Mouse (Mus musculus) forebrain, embryonic 14.5 days (tissue): ENCODE results near the gene Gm4756. TPM values are rescaled to one million over a fixed set of nuclear protein-coding genes. Genes with fewer than 3 reads are reported as not detected.

Experiments used
- ATAC-seq: fragments of 200-750 bp; cut with Nextera tagmentation; 2 replicates; pipeline ENCODE4 v1.8.0; 2017; ENCODE audit warnings: mild to moderate bottlenecking, moderate library complexity
- DNase-seq: peaks from one replicate; pipeline ENCODE4 v3.0.0-alpha.2; 2015; ENCODE audit warnings: low spot score
- H3K27ac ChIP-seq: fragments of 300-500 bp; sonication (generic); 2 replicates; pipeline ENCODE4 v1.5.1; 2014; ENCODE audit warnings: low read depth, mild to moderate bottlenecking, control low read depth, low read length, moderate library complexity
- H3K27me3 ChIP-seq: fragments of 300-500 bp; sonication (generic); replicated peaks from 2 replicates; pipeline ENCODE4 v1.6.1; 2014; ENCODE audit warnings: low read length, control low read depth, mixed read lengths; ENCODE audit not compliant: control insufficient read depth, insufficient read depth
- H3K36me3 ChIP-seq: fragments of 300-500 bp; sonication (generic); 2 replicates; pipeline ENCODE4 v1.6.1; 2014; ENCODE audit warnings: low read length, control low read depth; ENCODE audit not compliant: control insufficient read depth, insufficient read depth
- H3K4me1 ChIP-seq: fragments of 300-500 bp; sonication (generic); 2 replicates; pipeline ENCODE4 v1.6.1; 2014; ENCODE audit warnings: antibody characterized with exemption, low read length, control low read depth; ENCODE audit not compliant: control insufficient read depth, insufficient read depth
- H3K4me2 ChIP-seq: fragments of 300-500 bp; sonication (generic); 2 replicates; pipeline ENCODE4 v1.6.1; 2014; ENCODE audit warnings: mild to moderate bottlenecking, control low read depth, low read length
- H3K4me3 ChIP-seq: fragments of 300-500 bp; sonication (generic); 2 replicates; pipeline ENCODE4 v1.5.1; 2014; ENCODE audit warnings: low read depth, low read length, control low read depth
- H3K9ac ChIP-seq: fragments of 300-500 bp; sonication (generic); 2 replicates; pipeline ENCODE4 v1.6.1; 2014; ENCODE audit warnings: mild to moderate bottlenecking, low read length, control low read depth, moderate library complexity
- H3K9me3 ChIP-seq: fragments of 300-500 bp; sonication (generic); replicated peaks from 2 replicates; pipeline ENCODE4 v1.6.1; 2016; ENCODE audit warnings: low read length, control low read depth, mixed read lengths; ENCODE audit not compliant: control insufficient read depth
- WGBS: fragments of 180-500 bp; shearing (Covaris S2); extraction: QIAGEN DNeasy Blood & Tissue Kit; methylation state at CpG from one replicate; pipeline ENCODE4 v1.1.7; 2014; 5-methylcytosine and 5-hydroxymethylcytosine counted together
- polyA plus RNA-seq: library from polyadenylated mRNA; unstranded; fragments of >200 nt; fragmentation: Nextera tagmentation; extraction: Ambion mirVana; gene quantifications from 2 replicates; pipeline ENCODE4 v1.2.1, GENCODE M21; 2014

Gm4756 gene
- polyA plus RNA-seq, 1 experiment from 2014 or later: not detected

DNA sequence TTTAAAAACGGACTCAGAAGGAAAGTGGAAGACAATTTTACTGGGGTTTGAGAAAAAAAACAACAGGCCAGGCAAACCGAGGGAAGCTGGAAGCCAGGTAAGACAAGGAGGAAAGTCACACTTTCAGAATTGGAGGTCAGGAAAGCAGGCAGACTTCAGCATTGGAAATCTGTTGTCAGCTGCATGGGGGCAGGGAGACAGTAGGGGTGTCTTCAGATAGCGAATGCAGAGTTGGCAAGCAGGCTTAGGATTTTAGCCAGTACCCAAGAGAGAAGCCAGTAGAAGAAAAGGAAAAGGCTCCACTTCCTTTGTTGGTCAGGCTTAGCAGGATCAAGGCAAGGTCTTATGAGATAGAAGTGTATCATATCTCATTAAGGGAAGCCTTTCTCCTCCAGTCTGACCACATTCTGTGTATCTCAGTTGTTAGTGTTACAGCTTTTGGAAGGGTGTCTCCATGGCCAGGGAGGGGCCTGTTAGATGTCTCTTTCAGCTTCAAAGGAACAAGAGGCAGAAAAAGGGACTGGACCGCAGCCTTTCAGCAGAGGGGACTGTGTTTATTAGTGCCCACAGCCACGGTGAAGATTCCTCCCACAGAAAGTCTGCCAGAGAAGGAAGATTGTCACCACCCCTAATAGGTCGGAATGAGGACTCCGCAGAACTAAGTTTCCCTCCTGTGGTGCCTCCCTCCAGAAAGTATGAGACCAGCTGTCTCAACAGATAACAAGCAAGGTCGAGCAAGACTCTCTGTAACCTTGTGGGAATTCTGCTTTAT is 33.2 kb upstream of the Gm4756 start:
- no peaks in the 10 kb centered on the region for H3K4me1 ChIP-seq
- H3K27me3 ChIP-seq: no peaks in the 10 kb centered on the region
- H3K4me3 ChIP-seq: no peak overlapping the region
- WGBS: 60% methylated on average over 8 of the region's 8 CpGs
- DNase-seq (no peak), ATAC-seq (no peak)
- no peak overlapping the region for H3K4me2 ChIP-seq
- H3K9ac ChIP-seq: no peak overlapping the region
- H3K27ac ChIP-seq: no peak overlapping the region
- H3K36me3 ChIP-seq: no peaks in the 10 kb centered on the region
- no peaks in the 10 kb centered on the region for H3K9me3 ChIP-seq

DNA sequence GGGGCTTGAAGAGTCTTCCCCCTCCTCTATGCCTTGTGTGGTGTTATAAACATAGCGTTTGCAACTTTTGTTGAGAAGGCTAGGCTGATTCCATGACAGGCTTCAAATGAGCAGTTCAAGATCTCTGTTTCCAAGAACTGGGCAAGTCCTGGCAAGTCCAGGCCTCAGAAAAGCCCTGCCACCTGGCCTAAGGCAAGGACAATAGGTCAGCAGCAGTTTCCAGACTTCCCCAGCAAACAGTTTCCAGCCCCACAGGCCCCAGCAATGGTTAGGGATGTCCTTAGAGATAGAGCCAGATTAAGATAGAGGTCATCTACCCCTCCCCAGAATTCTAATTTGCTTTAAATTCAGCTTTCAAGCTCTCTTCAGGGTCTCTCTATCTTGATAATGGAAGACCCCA is 32.5 kb upstream of the Gm4756 start:
- no peaks in the 10 kb centered on the region for H3K9me3 ChIP-seq
- no peak overlapping the region for H3K4me2 ChIP-seq
- H3K9ac ChIP-seq: no peak overlapping the region
- DNase-seq (no peak), ATAC-seq (no peak)
- WGBS: 95% methylated on average over 1 of the region's 1 CpGs
- no peaks in the 10 kb centered on the region for H3K27me3 ChIP-seq
- H3K4me1 ChIP-seq: no peaks in the 10 kb centered on the region
- H3K36me3 ChIP-seq: no peaks in the 10 kb centered on the region
- no peak overlapping the region for H3K27ac ChIP-seq
- H3K4me3 ChIP-seq: no peak overlapping the region

- Histone ChIP-seq H3K4me3 (no peak overlapping the region), H3K9me3 (no peaks in the 10 kb centered on the region), H3K36me3 (no peaks in the 10 kb centered on the region), H3K27ac (no peak overlapping the region), H3K4me1 (no peaks in the 10 kb centered on the region), H3K9ac (no peak overlapping the region), H3K27me3 (no peaks in the 10 kb centered on the region), H3K4me2 (no peak overlapping the region)
- 82% methylated on average over 3 of the region's 3 CpGs for WGBS
- DNase-seq (no peak), ATAC-seq (no peak)
Measured at GRCm38 (mm10) chr12:72679635-72680034, 30.2 kb upstream of the Gm4756 start.

DNA sequence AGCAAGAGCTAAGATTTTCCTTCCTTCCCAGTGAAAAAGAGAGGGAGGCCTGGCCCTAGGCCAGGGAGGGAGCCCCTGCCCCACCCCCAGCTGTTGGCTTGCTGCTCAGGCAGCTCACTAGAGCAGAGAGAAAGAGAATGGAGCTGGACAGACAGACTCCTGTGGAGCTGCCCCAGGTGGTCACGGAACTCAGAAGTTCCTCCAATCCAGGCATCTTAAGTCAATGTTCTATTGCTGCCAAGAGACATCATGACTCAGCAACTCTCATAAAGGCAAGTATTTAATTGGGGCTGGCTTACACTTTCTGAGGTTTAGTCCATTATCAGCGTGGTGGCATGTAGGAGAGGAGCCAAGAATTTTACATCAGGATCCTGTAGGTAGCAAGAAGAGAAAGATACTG is 25.4 kb upstream of the Gm4756 start:
- no peaks in the 10 kb centered on the region for H3K9me3 ChIP-seq
- H3K9ac ChIP-seq: no peak overlapping the region
- WGBS: 43% methylated on average over 2 of the region's 2 CpGs
- no peak for ATAC-seq
- no peak for DNase-seq
- H3K4me1 ChIP-seq: no peaks in the 10 kb centered on the region
- H3K36me3 ChIP-seq: no peaks in the 10 kb centered on the region
- no peak overlapping the region for H3K27ac ChIP-seq
- H3K4me2 ChIP-seq: no peak overlapping the region
- no peak overlapping the region for H3K4me3 ChIP-seq
- no peaks in the 10 kb centered on the region for H3K27me3 ChIP-seq

DNA sequence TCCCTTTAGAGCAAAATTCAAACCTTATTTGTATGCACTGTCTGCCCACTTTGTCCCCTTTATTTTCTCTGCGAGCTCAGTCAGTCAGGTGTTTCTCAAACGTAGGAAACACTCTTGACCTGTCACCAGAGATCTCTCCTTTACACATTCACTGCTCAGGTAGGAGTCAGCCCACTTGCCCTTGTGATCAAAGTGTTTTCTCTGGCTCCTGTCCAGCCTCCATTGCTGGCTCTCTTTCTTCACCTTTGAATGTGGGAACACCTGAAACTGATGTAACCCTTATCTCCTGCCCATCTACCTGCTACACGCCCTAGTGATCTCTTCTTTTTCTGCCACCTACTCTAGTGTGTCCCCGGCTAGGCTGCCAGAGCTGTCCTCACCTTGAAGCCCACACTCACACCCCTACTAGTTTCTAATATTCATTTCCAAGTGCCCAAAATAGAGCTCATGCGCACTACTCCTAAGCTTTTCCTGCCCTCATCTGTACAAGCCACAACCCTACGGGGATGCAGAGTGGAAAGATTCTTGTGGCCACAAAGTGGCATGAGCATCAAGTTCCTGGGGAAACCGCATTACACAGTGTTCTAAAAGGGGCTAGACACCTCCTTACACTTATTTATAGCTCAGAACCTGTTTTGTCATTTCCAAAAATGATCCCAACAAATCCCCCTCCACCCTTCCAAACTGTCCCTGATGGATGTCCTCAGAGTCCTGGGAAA is 24.8 kb upstream of the Gm4756 start:
- ATAC-seq: no peak
- H3K9me3 ChIP-seq: no peaks in the 10 kb centered on the region
- 81% methylated on average over 7 of the region's 7 CpGs for WGBS
- H3K36me3 ChIP-seq: no peaks in the 10 kb centered on the region
- no peak overlapping the region for H3K27ac ChIP-seq
- H3K9ac ChIP-seq: no peak overlapping the region
- H3K27me3 ChIP-seq: no peaks in the 10 kb centered on the region
- no peak overlapping the region for H3K4me3 ChIP-seq
- no peak for DNase-seq
- H3K4me2 ChIP-seq: no peak overlapping the region
- no peaks in the 10 kb centered on the region for H3K4me1 ChIP-seq

DNA sequence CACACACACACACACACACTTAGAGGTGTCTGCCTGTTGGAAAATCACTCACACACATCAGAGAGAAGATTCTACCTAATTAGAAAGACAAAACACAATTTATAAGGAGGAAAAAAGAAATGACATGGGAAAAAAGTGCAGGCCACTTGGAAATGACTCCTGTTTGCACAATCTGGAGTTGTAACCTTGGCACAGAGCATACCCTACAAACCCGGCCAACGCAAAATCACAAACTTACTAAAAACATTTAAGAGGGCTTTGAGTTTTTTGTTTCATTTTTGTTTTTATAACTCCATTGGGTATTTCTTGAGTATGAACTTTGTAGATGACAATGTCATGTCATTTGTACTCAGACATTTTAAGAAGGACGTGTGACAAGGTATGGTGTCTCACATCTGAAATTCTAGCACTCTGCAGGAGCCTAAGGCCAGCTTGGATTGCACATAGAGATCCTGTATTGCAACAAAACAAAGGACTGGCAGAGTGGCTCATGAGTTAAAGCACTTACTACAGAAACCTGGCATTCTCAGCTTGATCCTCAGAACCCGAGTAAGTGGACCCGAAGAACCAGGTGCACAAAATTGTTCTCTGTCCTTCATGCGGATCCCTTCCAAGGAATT is 22.2 kb upstream of the Gm4756 start:
- DNase-seq (no peak), ATAC-seq (no peak)
- 93% methylated on average over 6 of the region's 6 CpGs for WGBS
- Histone ChIP-seq H3K27me3 (no peaks in the 10 kb centered on the region), H3K9ac (no peak overlapping the region), H3K4me2 (no peak overlapping the region), H3K4me3 (no peak overlapping the region), H3K36me3 (no peaks in the 10 kb centered on the region), H3K9me3 (no peaks in the 10 kb centered on the region), H3K4me1 (no peaks in the 10 kb centered on the region), H3K27ac (no peak overlapping the region)

GRCm38 (mm10) chr12:72670921-72671320 is 21.5 kb upstream of the Gm4756 start:
- Histone ChIP-seq H3K4me2 (no peak overlapping the region), H3K9me3 (no peaks in the 10 kb centered on the region), H3K4me3 (no peak overlapping the region), H3K36me3 (no peaks in the 10 kb centered on the region), H3K9ac (no peak overlapping the region), H3K27ac (no peak overlapping the region), H3K4me1 (no peaks in the 10 kb centered on the region), H3K27me3 (no peaks in the 10 kb centered on the region)
- ATAC-seq (no peak), DNase-seq (no peak)
- WGBS: 94% methylated on average over 8 of the region's 8 CpGs

GRCm38 (mm10) chr12:72667868-72668469 is 18.5 kb upstream of the Gm4756 start:
- ATAC-seq: no peak
- 59% methylated on average over 10 of the region's 10 CpGs for WGBS

More at GRCm38 (mm10) chr12:72667868-72668469, 18.5 kb upstream of the Gm4756 start:
- H3K4me1 ChIP-seq: no peaks in the 10 kb centered on the region
- no peaks in the 10 kb centered on the region for H3K9me3 ChIP-seq
- H3K36me3 ChIP-seq: no peaks in the 10 kb centered on the region
- H3K27me3 ChIP-seq: no peaks in the 10 kb centered on the region
- DNase-seq: no peak
- H3K27ac ChIP-seq: no peak overlapping the region
- no peak overlapping the region for H3K4me2 ChIP-seq
- no peak overlapping the region for H3K9ac ChIP-seq
- no peak overlapping the region for H3K4me3 ChIP-seq
